Mouse (Mus musculus) adrenal gland, postnatal 14 days (tissue): ENCODE data around the gene Gucy2g. TPM values are rescaled to one million over a fixed set of nuclear protein-coding genes. Genes with fewer than 3 reads are reported as not detected.
"Not testable (repeated sequence)": the region's sequence is repeated elsewhere in the genome, so short reads cannot be mapped to it uniquely, and the experiment has no call there.

Experiments used
- DNase-seq: peaks from one replicate; pipeline ENCODE4 v3.0.0; 2021; ENCODE audit warnings: mixed read lengths
- microRNA-seq, 2 experiments: library from miRNA; unstranded; fragments of <30 nt; microRNA quantifications; one replicate each; pipeline ENCODE4 v1.2.0; 2021
- total RNA-seq: library from RNA; stranded (reverse); gene quantifications from 2 replicates; pipeline ENCODE4 v1.2.3, GENCODE M21; 2021

Gucy2g gene
- total RNA-seq, 1 experiment from 2014 or later = not detected

DNA sequence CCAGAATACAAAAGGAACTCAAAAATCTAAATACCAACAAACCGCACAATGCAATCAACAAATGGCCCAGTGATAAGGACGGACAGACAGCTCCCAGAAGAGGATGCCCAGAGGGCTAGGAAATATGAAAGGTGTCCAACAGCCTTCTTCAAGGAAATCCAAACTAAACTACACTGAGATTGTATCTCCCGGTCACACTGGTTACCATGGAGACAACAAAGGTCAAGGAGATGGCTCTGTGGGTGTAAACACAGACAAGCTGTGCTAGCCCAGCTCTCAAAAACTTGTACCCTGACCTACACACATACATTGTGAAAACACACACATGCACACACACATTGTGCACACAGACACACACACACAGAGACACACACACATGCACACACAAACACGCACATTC, 78.8 kb downstream of the Gucy2g start:
- peak; percentile 42 for DNase-seq

GRCm38 (mm10) chr19:55159826-55160225, 81.2 kb downstream of the Gucy2g start:
- DNase-seq = no peak

- DNase-seq = peak; percentile 61
These were observed 82.4 kb downstream of the Gucy2g start for GRCm38 (mm10) chr19:55158606-55159005.

- peak; percentile 28 for DNase-seq
These were observed 84.0 kb downstream of the Gucy2g start for GRCm38 (mm10) chr19:55157029-55157428.

DNA sequence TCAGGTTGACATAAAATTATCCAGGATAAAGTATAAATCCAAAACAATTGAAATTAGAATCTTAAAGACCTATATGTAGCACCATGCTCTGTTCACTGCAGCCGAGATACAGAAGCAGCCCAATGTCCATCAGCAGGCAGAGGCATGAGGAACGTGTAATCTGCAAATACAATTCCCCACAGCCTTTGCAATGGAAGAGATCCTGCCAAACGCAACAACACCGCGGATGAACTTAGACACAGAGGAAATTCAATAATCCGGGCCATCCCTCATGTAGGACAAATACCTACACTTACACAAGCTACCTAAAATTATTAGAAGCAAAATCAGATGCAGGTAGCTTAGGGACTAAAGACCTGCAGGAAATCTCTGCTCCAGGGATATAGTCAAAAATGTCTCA, 88.1 kb downstream of the Gucy2g start:
- DNase-seq = no peak

DNA sequence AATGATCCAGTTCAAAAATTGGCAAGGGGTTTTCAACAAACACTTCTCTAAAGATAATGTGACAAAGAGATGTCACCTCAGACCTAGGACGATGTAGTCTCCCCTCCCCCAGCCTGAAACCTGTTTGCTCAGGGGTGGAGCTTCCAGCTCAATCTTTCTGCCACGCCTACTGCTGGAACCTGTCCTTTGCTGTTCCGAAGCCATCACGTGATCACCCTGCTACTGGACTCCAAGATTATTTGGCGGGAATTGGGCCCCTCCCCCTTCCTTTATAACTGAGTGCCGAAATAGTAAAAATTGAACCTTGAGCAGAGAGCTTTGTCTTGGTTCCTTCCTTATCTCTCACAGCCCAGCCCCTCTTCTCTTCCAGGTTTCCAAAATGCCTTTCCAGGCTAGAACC, 88.8 kb downstream of the Gucy2g start:
- not testable (repeated sequence) for DNase-seq

DNA sequence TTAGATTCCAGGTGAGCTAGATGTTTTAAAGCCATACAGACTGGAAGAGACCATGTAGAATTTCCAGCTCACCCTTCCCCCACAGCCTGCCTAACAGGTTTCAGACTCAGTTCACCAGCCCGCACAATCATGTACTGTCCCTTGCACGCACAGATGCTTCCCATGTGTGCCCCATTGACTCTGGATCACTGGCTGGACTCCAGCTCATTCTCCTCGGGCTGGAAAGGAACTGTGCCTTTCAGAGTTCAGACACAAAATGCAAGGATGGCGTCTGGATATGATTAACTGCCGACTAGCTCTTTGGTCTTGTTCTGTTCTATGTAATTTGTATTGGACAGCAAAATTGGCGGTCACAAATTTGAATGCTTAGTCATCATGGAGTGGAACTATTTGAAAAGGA, 91.4 kb downstream of the Gucy2g start:
- no peak for DNase-seq

- no peak for DNase-seq
These were observed 92.9 kb downstream of the Gucy2g start for GRCm38 (mm10) chr19:55148109-55148508.

Small RNAs within 50 kb of the gene (microRNA-seq; reads per million reads assigned to microRNA genes)
- gene Mir6715 = 2.7 to 4.3 reads per million in 2 experiments

Other genes with a start within 250 kb of the Gucy2g start
- gene Gpam, start 114.0 kb downstream of the Gucy2g start, total RNA-seq = 232 and 288 TPM in 2 replicates
- gene Tectb, start 60.5 kb downstream of the Gucy2g start, total RNA-seq = 0.78 and 0.79 TPM in 2 replicates
- gene Acsl5, start 10.7 kb upstream of the Gucy2g start, total RNA-seq = 80.5 and 115 TPM in 2 replicates
- 39.2 and 41.2 TPM in 2 replicates for gene Zdhhc6, start 74.8 kb upstream of the Gucy2g start, total RNA-seq
- 32.3 and 36.5 TPM in 2 replicates for gene Vti1a, start 75.1 kb upstream of the Gucy2g start, total RNA-seq